Mouse (Mus musculus): ENCODE results near the gene Kif11.

The Kif11 gene

DNA sequence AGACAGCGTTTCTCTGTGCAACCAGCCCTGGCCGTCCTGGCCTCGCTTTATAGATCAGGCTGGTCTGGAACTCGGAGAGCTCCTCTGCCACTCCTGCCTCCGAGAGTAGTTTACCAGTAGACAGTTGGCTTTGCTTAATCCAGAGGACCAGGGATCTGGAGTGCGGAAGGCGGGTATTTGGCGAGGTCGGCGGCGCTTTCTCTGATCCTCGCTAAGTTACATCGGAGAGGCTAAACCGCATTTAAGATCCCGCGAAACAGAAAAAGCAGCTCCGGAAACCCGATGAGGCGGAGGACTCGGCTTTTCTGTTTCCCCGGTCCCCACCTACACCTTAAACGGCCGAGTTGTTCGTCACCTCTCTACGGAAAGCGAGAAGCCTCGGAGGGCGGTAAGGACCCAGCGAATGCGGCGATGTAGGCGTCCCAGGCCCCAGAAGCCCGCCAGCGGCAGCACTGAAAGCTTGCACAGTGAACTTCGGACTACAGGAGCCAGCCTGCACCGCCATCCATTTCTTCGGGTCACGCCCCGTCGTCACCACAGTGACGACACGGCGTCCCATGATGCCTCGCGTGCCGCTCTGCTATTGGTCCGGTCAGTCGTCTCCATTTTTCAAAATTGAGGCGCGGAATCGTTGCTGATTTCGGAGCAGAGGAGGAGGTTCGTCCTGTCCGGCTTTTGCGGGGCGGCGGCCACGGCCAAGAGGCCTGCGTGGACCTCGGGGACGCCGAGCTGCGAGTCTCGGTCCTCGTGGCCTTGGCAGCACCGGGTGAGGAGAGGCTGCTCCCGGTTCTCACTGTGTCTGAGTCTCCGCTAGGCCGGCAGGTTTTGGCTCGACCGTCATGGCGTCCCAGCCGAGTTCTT lies at the start of gene Kif11:
TSS of gene Kif11 (plus strand) at position 649 of the 861 bp plus-strand sequence.
- DNase-seq (ENCODE audit: low spot score in 2 of 2) = peak; percentile 96 to 99

DNA sequence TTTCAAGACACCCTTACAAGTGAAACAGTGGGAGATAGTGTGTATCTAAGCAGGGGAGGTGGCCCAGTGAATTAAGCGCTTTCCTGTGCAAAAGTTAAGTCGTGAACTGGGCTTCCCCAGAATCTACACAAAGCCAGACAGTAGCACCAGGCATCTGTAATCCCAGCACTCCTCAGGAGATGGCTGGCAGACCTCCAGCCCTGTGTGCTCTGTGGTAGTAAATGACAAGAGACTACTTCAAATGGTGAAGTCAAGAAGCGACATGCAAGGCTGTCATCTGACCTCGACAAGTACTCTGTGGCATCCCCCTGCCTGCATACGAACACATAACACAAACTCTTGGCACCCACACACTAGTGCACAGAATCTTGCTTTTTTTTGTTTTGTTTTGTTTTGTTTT lies 49.0 kb upstream of the Kif11 start:
- no peak for DNase-seq (ENCODE audit: low spot score in 2 of 2)

DNA sequence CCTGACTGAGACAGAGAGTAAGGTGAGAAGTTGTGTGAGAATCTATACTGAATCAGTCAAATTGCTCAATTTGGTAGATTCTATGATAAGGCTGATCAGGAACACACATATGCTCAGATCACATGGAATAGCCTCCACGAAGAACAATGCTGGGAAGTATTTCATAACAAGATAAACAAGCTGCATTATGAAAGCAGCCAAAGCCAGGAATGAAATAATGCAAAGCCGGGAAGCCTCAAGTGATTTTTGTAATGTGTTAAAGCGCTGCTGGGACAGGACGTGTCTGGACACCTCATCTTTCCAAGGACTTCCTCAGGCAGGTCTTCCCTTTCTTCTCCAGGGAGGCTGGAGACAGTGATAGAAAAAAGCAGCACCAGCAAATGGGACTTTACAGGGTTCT lies 43.5 kb upstream of the Kif11 start:
- no peak for DNase-seq (ENCODE audit: low spot score in 2 of 2)

DNA sequence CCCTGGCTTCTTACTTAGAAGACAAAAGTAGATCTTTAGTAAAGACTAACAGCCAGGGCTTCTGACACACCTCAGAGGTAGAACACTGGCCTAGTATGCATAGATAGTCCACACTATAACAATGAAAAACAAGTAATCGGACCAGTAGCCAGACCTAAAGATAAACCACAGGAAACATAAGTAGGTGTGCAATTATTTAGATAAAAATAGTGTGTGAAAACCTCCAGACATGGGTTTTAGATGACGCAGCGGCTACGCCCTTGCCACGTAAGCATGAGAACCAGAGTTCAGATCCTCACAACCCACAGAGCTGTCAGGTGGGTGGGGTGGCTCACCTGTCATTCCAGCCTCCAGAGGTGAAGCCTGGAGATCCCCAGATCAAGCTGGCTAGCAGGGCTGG lies 42.8 kb upstream of the Kif11 start:
- DNase-seq (ENCODE audit: low spot score in 2 of 2) = no peak

DNA sequence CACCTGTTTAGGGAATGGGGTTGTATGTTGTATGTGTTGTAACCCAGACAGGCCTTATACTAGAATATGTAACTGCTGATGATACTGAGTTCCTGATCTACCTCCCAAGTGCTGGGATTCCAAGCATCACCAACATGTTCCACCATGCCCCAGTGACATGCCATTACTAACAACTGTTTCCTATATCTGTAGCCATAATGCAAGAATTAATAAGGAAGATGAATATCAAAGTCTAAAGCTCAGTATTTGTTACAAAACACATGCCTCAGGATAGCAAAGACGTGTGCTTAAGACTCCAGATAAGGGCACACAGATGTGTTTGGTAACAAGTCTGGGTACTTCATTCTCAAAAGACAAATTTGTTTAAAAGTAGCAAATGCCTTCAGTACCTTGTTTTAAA lies 40.8 kb upstream of the Kif11 start:
- DNase-seq (ENCODE audit: low spot score in 2 of 2) = no peak

DNA sequence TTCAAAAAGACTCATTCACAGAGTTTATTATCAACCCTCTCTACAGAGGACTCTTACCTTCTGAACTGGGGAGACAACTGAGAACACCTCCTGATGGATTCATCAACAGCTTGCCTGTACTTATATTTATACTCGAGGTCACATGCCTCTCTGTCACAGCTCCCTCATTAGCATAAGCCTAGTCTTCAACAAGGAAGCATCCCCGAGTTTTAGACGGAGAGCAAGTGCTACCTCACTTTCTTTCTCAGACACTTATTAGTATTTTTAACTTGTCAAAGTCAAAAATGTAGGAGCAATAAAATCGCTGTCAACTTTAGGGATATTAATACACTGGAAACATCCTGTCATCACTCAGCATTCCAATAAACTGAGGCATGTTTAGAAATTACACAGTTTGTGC lies 38.5 kb upstream of the Kif11 start, which contains the start of gene Ide:
TSS of gene Ide (minus strand) at position 101 of the 400 bp plus-strand sequence.
- DNase-seq (ENCODE audit: low spot score in 2 of 2) = no peak

DNA sequence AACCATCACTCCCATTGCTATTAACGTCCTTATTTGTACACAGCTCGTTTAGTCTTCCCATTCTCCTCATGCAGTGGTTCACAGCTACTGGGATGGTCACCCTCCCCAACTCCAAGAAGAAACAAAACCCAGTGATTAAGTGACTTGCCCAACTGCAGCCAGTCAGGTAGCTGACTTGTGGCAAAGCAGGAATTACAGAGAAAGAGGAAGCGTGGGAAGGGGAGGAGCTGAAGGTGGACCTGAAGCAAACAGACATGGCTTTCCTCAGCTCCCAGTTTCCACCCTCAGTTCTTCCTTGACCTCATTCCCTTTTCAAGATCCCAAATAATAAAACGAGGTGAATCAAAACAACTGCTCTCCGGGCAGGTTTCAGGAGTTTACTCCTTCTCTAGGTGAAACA lies 35.7 kb upstream of the Kif11 start:
- DNase-seq (ENCODE audit: low spot score in 2 of 2) = no peak

DNA sequence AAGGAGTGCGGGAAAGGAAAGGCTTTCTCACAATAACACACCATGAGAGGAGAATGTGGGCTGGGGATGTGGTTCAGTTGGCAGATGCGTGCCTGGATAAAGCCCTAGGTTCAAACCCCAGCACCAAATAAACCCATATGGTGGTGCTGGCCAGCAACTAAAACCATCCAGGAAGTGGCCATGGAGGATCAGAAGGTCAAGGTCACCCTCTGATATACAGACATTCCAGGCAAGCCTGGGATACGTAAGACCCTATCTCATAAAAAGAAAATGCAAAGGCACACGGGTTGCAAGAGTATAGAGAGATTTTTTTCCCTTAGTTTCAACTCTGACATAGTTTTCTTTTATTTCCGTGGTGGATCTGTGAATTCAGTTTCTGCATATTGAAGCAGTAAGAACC lies 35.3 kb upstream of the Kif11 start:
- DNase-seq (ENCODE audit: low spot score in 2 of 2) = no peak

DNA sequence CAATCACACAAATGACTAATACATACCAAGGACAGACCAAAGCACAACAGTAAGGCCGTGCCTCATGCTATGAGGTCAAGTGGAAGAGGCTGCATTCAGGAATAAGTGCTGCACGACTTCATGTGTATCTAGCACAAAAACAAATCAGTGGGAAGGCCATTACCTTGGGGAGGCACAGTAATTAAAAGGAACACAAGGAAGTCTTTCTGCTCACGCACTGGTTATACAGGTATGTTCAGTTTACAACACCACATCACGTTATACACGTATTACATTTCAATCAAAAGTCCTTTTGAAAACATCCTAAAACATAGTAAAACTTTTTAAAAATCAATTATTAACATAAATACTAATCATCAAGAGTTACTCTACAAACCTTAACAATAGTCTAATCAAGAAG lies 32.3 kb upstream of the Kif11 start:
- DNase-seq (ENCODE audit: low spot score in 2 of 2) = no peak

DNA sequence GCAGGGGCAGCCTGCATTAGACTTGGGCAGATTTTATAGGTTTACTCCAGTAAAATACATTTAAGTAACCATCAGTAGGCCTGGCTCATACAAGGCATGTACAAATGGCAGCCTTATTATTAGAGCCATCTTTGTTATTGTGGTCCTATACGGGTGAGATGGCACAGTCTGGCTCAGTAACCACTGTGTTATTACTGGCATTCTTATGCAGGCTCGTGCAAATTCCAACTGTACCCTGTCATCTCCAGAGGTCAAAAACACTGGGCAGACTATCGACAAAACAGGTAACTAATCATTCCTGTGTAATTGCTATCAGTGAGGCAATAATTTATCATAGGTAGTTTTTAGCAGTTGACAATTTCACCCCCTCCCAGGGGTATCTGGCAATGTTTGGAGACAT lies 29.9 kb upstream of the Kif11 start:
- no peak for DNase-seq (ENCODE audit: low spot score in 2 of 2)

DNA sequence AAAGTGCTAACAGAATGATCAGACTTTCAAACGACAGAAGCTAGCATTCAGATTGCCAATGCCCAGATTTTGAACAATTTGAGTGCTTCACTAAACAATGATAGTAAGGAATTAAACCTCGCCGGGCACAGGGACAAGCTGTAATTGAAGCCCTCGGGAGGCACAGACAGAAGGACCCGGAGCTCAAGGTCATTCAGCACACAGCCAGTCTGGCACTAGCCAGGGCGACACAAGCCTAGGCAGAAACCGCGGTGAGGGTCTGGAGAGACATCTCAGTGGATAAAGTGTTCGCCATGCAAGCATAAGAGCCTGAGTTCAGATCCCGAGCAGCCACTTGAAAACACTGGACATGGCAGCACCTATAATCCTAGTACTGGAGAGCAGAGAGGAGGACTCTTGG lies 27.9 kb upstream of the Kif11 start:
- DNase-seq (ENCODE audit: low spot score in 2 of 2) = no peak

DNA sequence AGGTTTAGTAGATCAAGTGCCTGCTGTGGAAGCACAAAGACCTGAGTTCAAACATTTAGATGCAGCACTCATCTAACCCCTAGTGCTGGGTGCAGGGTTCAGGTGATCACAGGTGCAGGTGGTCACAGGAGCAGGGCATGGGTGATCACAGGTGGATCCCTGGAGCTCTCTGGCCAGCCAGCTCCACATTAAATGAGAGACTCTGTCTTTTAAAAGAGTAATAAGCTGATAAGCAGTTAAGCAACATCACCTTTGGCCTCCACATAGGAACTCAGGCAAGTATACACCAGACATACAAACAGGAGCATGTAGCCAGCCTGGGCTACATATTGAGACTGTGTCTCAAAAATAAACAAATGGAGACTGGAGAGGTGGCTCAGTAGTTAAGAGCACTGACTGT lies 27.3 kb upstream of the Kif11 start:
- DNase-seq (ENCODE audit: low spot score in 2 of 2) = no peak

DNA sequence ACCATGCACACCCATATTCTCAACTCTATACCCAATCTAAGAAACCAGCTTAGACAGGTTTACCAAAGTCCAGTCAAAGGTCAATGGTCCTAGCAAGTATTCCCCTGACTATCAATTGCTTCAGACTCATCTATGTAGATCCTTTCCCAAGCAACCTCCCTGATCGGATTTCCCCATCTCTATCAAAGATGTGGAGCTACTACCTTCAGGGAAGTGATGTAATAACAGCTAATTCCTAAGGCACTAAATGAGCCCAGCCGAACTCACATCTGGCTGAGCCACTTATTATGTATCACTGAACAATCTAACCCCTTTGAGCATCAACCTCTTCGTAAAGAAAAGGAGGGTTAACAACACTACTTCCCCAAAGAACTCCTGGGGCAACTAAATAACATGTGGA lies 23.4 kb upstream of the Kif11 start:
- DNase-seq (ENCODE audit: low spot score in 2 of 2) = no peak

DNA sequence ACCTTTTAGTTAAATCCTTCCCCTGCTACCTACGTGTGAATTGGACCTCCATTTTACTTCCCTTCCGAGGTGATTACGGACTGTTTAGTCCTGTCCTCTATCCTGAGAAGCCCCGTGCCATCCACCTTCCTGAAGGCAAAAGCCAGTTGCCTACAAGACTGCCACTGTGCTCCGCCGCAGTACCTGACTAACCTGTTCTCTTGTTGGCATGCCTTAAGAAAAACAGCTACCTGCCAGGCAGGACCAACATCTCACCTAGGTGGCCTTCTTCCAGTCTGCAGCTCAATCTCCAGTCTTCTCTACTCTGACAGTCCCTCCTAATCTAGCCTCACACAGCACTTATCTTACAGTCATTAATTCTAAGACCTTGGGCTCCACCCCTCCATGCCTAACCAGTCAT lies 22.9 kb upstream of the Kif11 start:
- no peak for DNase-seq (ENCODE audit: low spot score in 2 of 2)

DNA sequence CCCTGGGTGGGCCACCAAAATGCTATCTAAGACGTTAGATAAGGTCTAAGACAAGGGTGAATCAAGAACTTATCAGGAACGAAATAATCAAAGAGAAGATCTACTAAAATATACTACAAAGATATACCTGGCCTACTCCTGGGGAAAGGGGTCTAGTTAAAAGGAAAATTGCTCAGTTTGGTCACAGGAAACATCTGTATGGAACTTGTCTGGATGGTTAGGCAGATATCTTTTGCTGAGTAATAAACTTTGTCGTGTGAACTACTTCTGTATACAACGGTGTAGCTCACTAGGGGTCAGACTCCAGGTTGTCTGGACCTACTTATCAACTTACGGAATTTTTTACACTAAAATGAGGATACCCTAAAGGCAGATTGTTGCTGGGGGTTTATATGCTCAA lies 16.2 kb upstream of the Kif11 start:
- no peak for DNase-seq (ENCODE audit: low spot score in 2 of 2)

DNA sequence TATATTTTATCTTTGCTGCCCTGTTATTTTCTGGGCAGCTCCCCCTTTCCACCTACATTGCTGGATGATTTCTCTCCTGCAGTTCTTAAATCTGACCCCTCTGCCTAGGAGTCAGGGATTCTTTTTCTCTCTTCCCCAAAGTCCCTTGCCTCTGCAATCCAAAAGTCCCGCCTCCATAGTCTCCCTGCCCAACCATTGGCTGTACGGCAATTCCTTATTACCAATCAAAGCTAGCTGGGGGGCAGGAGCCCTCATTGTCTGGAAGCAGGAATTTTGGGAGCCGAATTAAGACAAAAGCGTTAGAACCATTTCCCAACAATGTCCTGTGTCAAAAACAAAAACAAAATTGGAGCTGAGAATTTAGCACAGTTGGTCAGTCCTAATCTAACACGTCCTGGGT lies 13.7 kb upstream of the Kif11 start:
- no peak for DNase-seq (ENCODE audit: low spot score in 2 of 2)

DNA sequence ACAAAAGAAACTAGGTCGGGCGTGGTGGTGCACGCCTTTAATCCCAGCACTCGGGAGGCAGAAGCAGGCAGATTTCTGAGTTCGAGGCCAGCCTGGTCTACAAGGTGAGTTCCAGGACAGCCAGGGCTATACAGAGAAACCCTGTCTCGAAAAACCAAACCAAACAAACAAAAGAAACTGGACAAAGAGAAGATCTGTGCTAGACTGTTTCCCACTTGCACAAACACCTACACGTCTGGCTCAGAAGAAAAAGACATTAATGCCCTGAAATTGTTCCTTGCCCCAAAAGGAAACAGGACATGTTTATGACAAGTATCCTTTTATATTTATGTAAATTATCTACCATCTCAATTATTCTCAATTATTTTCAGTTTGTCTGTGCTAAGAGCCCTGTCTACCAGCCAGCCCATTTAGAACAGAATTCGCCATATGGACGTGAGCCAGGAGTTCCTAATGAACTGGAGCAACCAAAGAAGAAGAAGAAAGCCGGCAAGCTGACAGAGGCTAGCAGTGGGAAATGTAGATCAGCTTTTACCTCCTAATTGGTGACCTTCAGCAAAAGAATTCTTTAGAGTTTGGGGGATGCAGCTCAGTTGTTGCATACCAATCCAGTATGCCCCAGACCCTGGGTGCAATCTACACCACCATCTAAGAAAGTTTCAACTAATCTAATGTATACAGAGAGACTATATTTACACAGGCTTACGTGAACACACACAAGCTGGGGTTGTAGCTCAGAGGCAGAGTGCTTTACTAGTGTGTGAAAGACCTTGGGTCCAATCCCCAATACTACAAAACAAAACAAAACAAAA lies 12.9 kb upstream of the Kif11 start:
- peak in 1 of 2 experiments; percentile 21 for DNase-seq (ENCODE audit: low spot score in 2 of 2)

DNA sequence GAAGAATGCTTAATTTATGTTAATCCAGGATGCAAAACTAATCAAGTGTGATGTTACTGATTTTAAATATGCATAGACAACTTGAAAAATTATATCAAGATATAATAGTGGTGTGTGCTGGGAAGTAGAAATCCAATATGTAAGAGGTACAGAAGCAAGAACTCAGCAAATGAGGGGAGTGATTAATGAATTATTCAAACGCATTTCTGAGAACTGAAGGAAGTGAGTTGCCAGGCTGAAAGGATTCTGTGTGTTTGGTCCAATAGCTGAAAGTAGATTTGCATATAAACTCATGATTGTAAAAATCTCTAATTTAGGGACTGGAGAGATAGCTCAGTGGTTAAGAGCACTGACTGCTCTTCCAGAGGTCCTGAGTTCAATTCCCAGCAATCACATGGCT lies 7.2 kb upstream of the Kif11 start:
- no peak for DNase-seq (ENCODE audit: low spot score in 2 of 2)

DNA sequence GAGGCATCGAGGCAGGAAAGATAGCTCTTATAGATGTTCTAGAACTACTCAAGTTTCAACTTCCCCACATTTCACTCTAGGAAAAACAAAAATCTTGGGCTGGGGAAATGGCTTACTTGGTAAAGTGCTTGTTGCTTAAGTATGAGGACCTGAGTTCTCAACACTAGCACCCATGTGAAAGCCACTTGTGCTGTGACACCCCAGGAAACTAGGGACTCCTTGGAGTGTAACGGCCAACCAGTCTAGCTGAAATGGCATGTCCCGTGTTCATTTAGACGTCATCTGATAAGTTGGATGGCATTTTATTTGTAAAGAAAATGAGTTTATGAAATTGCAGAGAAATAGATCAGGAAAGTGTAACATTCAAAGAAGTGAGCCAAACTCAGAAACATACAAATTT lies 6.3 kb upstream of the Kif11 start:
- DNase-seq (ENCODE audit: low spot score in 2 of 2) = no peak

DNA sequence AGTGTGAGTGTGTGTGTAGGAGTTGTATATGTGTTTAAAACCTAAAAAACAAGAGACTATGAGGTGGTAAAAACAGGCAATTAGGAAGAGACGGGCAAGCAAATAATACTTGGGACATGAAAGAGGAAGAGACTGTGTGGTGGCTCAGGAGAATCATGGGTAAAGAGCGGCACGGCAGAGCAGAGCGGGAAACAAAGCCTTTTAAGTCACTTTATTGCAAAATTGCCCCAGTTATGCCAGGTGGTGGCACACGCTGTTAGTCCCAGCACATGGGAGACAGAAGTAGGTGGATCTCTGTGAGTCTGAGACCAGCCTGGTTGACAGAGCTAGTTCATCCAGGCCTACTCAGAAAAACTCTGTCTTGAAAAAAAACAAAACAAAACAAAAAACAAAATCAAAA lies 5.8 kb upstream of the Kif11 start:
- no peak for DNase-seq (ENCODE audit: low spot score in 2 of 2)

DNA sequence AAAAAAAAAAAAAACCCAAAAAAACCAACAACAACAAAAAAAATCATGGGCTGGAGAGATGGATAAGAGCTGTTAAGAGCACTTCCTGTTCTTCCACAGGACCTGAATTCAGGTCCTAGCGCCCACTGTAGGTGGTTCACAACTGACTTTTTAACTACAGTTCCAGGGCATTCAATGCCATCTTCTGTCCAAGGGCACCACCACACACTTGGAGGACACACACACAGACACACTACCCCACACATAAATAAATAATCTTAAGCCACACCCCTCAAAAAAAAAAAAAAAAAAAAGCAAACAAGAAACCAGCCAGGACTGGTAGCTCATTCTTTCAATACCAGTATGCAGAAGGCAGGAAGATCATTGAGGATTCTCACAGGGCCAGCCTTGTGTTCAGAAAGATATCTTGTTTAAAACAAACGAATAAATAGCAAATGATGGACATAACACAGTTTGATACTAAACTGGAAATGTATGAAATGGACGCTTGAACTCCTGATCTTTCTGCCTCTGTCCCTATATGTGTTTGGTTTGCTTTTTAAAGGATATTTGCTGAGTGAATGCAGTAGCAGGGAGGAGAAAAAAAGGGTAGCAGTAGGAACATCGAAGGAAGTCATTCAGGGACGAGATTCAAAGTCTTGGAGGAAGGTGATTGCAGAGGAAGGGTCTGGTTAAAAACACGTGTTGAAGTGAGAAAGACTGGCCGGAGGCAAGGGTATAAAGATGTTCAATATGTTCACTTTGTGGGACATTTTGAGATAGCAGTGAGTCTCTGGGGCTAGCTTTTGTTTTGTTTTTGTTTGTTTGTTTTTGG lies 1.1 kb upstream of the Kif11 start:
- no peak for DNase-seq (ENCODE audit: low spot score in 2 of 2)

DNA sequence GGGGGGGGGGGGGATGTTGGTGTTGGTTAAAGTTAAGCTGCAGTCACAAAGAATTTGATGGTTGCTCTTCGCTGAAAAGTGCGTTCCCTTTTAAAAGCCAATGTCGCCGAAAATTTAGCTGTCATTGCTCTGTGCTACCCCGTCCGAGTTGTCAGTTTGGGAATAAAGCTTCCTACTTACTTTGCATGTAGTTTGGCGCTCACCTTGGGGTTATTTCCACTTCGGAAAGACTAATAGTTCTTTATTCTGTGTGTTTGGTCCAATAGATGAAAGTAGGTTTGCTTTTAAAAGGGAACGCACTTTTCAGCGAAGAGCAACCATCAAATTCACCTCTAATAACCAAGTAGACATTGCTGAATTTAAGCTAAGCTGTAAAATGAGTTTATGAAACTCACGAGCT lies 638 bp downstream of the Kif11 start:
- no peak for DNase-seq (ENCODE audit: low spot score in 2 of 2)

Data from frontal cortex, postnatal 10 days (tissue).